Mouse (Mus musculus) left cerebral cortex, postnatal 36 days (tissue): ENCODE measurements at regions not wholly inside any gene's neighbourhood (a gene's known extent, or its start where the extent isn't known, plus 50 kb on each side); places are given as distances from the start of the nearest gene placed in this dataset.
"Not testable (repeated sequence)": the region's sequence is repeated elsewhere in the genome, so short reads cannot be mapped to it uniquely, and the experiment has no call there.

Source experiments
- DNase-seq, 2 experiments: peaks; one replicate each; pipeline ENCODE4 v3.0.0; 2021 to 2022; ENCODE audit warnings: low spot score in 2 of 2, mixed read lengths in 1 of 2
- intact Hi-C: fragments of 180-260 bp; cut with DNase I; formaldehyde crosslinking; loops from one replicate; pipeline ENCODE4 v1.15.1; 2025

GRCm38 (mm10) chr9:17742308-17742707 is 549.6 kb upstream of the Chordc1 start:
- intact Hi-C loops: no loop called here

GRCm38 (mm10) chr9:17745238-17745637 is 546.7 kb upstream of the Chordc1 start:
- intact Hi-C loops: no loop called here
- no peak for DNase-seq

More at GRCm38 (mm10) chr9:17742308-17742707, 549.6 kb upstream of the Chordc1 start:
- peak in 1 of 2 experiments; percentile 7 for DNase-seq

- DNase-seq: no peak
- intact Hi-C loops: no loop called here
Observed at GRCm38 (mm10) chr9:17745684-17746083, 546.2 kb upstream of the Chordc1 start.

GRCm38 (mm10) chr9:17791835-17792234 is 500.1 kb upstream of the Chordc1 start:
- DNase-seq, intact Hi-C loops: not testable (repeated sequence)

- no peak for DNase-seq
- intact Hi-C loops: no loop called here
Observed at GRCm38 (mm10) chr9:17816730-17817403, 475.1 kb upstream of the Chordc1 start.

GRCm38 (mm10) chr9:17817404-17817736 is 474.6 kb upstream of the Chordc1 start:
- intact Hi-C loops: no loop called here
- no peak for DNase-seq

GRCm38 (mm10) chr9:17865528-17865927 is 426.4 kb upstream of the Chordc1 start:
- DNase-seq: no peak
- intact Hi-C loops: no loop called here

- no peak for DNase-seq
Observed at GRCm38 (mm10) chr9:17874795-17875194, 417.1 kb upstream of the Chordc1 start.

More at GRCm38 (mm10) chr9:17874795-17875194, 417.1 kb upstream of the Chordc1 start:
- intact Hi-C loops: no loop called here
